Mouse (Mus musculus) liver, postnatal 0 days (tissue): ENCODE measurements around the gene Gm10681.
"Not testable (repeated sequence)": the region's sequence is repeated elsewhere in the genome, so short reads cannot be mapped to it uniquely, and the experiment has no call there.

ENCODE experiments used
- CTCF ChIP-seq: sonication (generic); IDR thresholded peaks from 2 replicates; pipeline ENCODE4 v1.5.1; 2016; ENCODE audit warnings: antibody characterized with exemption, low read depth
- EP300 ChIP-seq: IDR thresholded peaks from 2 replicates; pipeline ENCODE4 v1.6.1; 2016; ENCODE audit warnings: antibody characterized with exemption, low read depth, mild to moderate bottlenecking

GRCm38 (mm10) chr3:98582202-98582601 lies 6.4 kb downstream of the Gm10681 start:
- TF ChIP-seq CTCF, EP300: not testable (repeated sequence)
